Mouse (Mus musculus) G1E (cell line): Measurements from ENCODE around the gene Gm17428.
"Not testable (repeated sequence)": the region's sequence is repeated elsewhere in the genome, so short reads cannot be mapped to it uniquely, and the experiment has no call there.

Source experiments
- CTCF ChIP-seq: IDR thresholded peaks from 2 replicates; pipeline ENCODE4 v1.5.1; 2012; ENCODE audit warnings: low read depth, low read length, inconsistent platforms, mixed read lengths
- GATA1 ChIP-seq: IDR thresholded peaks from 2 replicates; pipeline ENCODE4 v1.6.1; 2012; ENCODE audit warnings: borderline replicate concordance, low read length, inconsistent platforms, mixed read lengths
- GATA2 ChIP-seq: IDR thresholded peaks from 2 replicates; pipeline ENCODE4 v1.6.1; 2012; ENCODE audit warnings: low read depth, low read length, inconsistent platforms, borderline replicate concordance
- POLR2AphosphoS5 ChIP-seq: IDR thresholded peaks from 2 replicates; pipeline ENCODE4 v1.6.1; 2012; ENCODE audit warnings: low read depth, low read length, inconsistent platforms; ENCODE audit not compliant: insufficient replicate concordance
- TAL1 ChIP-seq: conservative IDR thresholded peaks from 2 replicates; pipeline ENCODE4 v1.6.1; 2012; ENCODE audit warnings: low read depth, low read length, inconsistent platforms, mixed read lengths

DNA sequence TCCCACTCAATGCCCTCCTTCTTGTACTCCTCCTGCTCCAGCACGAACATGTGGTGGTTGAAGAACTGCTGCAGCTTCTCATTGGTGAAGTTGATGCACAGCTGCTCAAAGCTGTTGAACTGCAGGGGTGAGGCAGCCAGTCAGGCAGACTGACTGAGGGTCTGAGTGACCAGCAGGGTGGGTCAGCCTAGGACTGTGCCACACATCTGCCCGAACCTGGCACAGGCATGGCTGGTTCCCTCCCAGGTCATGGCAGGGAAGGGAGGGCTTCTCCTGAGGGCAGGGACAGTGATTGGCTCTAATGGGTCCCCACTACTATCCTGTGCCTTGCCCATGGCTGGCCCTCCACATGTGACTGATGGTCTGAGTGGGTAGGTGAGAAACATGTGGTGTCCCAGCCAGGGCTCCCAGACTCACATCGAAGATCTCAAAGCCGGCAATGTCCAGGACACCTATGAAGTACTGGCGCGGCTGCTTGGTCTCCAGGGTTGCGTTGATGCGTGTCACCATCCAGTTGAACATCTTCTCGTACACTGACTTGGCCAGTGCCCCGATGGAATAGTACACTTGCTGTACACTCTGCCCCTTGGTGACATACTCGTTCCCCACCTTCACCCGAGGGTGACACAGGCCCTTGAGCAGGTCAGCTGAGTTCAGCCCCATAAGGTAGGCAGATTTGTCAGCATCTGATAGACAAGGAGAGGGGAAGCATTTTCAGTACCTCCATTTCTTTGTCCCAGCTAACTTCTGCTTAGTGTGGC, 16.7 kb upstream of the Gm17428 start:
- not testable (repeated sequence) for TF ChIP-seq CTCF, GATA1, TAL1, GATA2, POLR2AphosphoS5
